Mouse (Mus musculus) ES-E14 (cell line): Measurements from ENCODE around the gene Rptor. TPM values are rescaled to one million over a fixed set of nuclear protein-coding genes. Genes with fewer than 3 reads are reported as not detected.

ENCODE experiments used
- DNase-seq: peaks from one replicate; pipeline ENCODE4 v3.0.0-alpha.2; 2013; ENCODE audit warnings: low read depth, low spot score
- H3K27ac ChIP-seq: 2 replicates; pipeline ENCODE4 v1.5.1; 2012; ENCODE audit warnings: low read depth, mild to moderate bottlenecking, low read length, moderate library complexity, mixed read lengths; ENCODE audit not compliant: poor library complexity, insufficient read depth, severe bottlenecking
- H3K36me3 ChIP-seq: 2 replicates; pipeline ENCODE4 v1.6.1; 2012; ENCODE audit warnings: mild to moderate bottlenecking, low read length, moderate library complexity, mixed read lengths; ENCODE audit not compliant: control insufficient read depth, poor library complexity, insufficient read depth, severe bottlenecking
- H3K4me1 ChIP-seq, 2 experiments: fragments of 150-350 bp in 1 of 2; sonication (generic) in 1 of 2; 2 replicates each; pipeline ENCODE4 v1.6.1; 2012; ENCODE audit warnings: low read length in 2 of 2, mild to moderate bottlenecking in 1 of 2, mixed read lengths in 1 of 2; ENCODE audit not compliant: control insufficient read depth in 2 of 2, insufficient read depth in 2 of 2, poor library complexity in 1 of 2
- H3K4me3 ChIP-seq, 2 experiments: fragments of 150-350 bp in 1 of 2; sonication (generic) in 1 of 2; 2 replicates each; pipeline ENCODE4 v1.5.1; 2012; ENCODE audit warnings: low read length in 2 of 2, low read depth in 1 of 2, mild to moderate bottlenecking in 1 of 2, mixed read lengths in 1 of 2; ENCODE audit not compliant: insufficient read depth in 1 of 2, poor library complexity in 1 of 2, severe bottlenecking in 1 of 2
- H3K9ac ChIP-seq: 2 replicates; pipeline ENCODE4 v1.6.1; 2012; ENCODE audit warnings: low read depth, mild to moderate bottlenecking, low read length, mixed read lengths; ENCODE audit not compliant: poor library complexity, insufficient read depth, severe bottlenecking
- H3K9me3 ChIP-seq: fragments of 150-350 bp; sonication (generic); 2 replicates; pipeline ENCODE4 v1.6.1; 2012; ENCODE audit warnings: low read depth, mild to moderate bottlenecking, low read length; ENCODE audit not compliant: control insufficient read depth, insufficient read depth
- CHD2 ChIP-seq: IDR thresholded peaks from 2 replicates; pipeline ENCODE4 v1.6.1; 2014; ENCODE audit warnings: mild to moderate bottlenecking, low read depth, low read length, inconsistent platforms
- HCFC1 ChIP-seq: IDR thresholded peaks from 2 replicates; pipeline ENCODE4 v1.6.1; 2012; ENCODE audit warnings: low read length, inconsistent platforms, borderline replicate concordance; ENCODE audit not compliant: insufficient read depth
- MAFK ChIP-seq: IDR thresholded peaks from 2 replicates; pipeline ENCODE4 v1.6.1; 2014; ENCODE audit warnings: mild to moderate bottlenecking, low read depth, low read length, inconsistent platforms; ENCODE audit not compliant: insufficient read depth
- ZC3H11A ChIP-seq: IDR thresholded peaks from 2 replicates; pipeline ENCODE4 v1.6.1; 2012; ENCODE audit warnings: low read depth, mild to moderate bottlenecking, inconsistent platforms, low read length, borderline replicate concordance
- ZNF384 ChIP-seq: IDR thresholded peaks from 2 replicates; pipeline ENCODE4 v1.6.1; 2012; ENCODE audit warnings: low read depth, low read length, inconsistent platforms
- in situ Hi-C, 2 experiments: fragments of 600-800 bp; cut with MboI; formaldehyde crosslinking; loops; one replicate each; pipeline ENCODE4 v1.15.1; 2025; ENCODE audit warnings: low sequenced_read_pairs in 2 of 2, inconsistent platforms in 1 of 2; ENCODE audit not compliant: unreplicated experiment in 2 of 2
- total RNA-seq: library from RNA; depleted of rRNA; stranded (reverse); fragments of 300-350 nt; gene quantifications from 2 replicates; pipeline ENCODE4 v1.2.3, GENCODE M21; 2012

The Rptor gene
- total RNA-seq, 1 experiment, result 59.7 TPM

- no peaks in the 10 kb centered on the region for H3K9me3 ChIP-seq
- H3K4me1 ChIP-seq, result peaks cover 0 to 4% of the 10 kb centered on the region in 2 experiments; a peak in 1 of 4 replicates
- no peak overlapping the region for H3K27ac ChIP-seq
- in situ Hi-C loops, result no loop called here
- H3K36me3 ChIP-seq, result peaks cover 3% of the 10 kb centered on the region; the same call in 1 of the 2 replicates
- H3K4me3 ChIP-seq, result no peak overlapping the region
- H3K9ac ChIP-seq, result no peak overlapping the region
- no peak for DNase-seq
- TF ChIP-seq MAFK (no peak), HCFC1 (no peak), CHD2 (no peak), ZC3H11A (no peak), ZNF384 (no peak)
Measured at GRCm38 (mm10) chr11:119682285-119682684, 79.6 kb downstream of the Rptor start.

GRCm38 (mm10) chr11:119683796-119684195 is 81.1 kb downstream of the Rptor start:
- in situ Hi-C loops, result no loop called here
- H3K27ac ChIP-seq, result no peak overlapping the region

GRCm38 (mm10) chr11:119685477-119685876 is 82.8 kb downstream of the Rptor start:
- H3K9ac ChIP-seq, result no peak overlapping the region
- H3K4me3 ChIP-seq, result no peak overlapping the region
- TF ChIP-seq MAFK, result no peak
- TF ChIP-seq ZC3H11A, result no peak
- no peak for TF ChIP-seq HCFC1
- TF ChIP-seq ZNF384, result no peak
- no peak for TF ChIP-seq CHD2
- peaks cover 2% of the 10 kb centered on the region; the same call in 1 of the 2 replicates for H3K36me3 ChIP-seq
- in situ Hi-C loops, result no loop called here
- no peaks in the 10 kb centered on the region for H3K9me3 ChIP-seq
- no peak for DNase-seq
- no peak overlapping the region for H3K27ac ChIP-seq
- H3K4me1 ChIP-seq, result peaks cover 0 to 2% of the 10 kb centered on the region in 2 experiments; a peak in 1 of 4 replicates

More at GRCm38 (mm10) chr11:119683796-119684195, 81.1 kb downstream of the Rptor start:
- H3K4me1 ChIP-seq, result peaks cover 0 to 2% of the 10 kb centered on the region in 2 experiments; a peak in 1 of 4 replicates
- no peaks in the 10 kb centered on the region for H3K9me3 ChIP-seq
- TF ChIP-seq ZNF384 (no peak), CHD2 (no peak), MAFK (no peak), ZC3H11A (no peak), HCFC1 (no peak)
- H3K4me3 ChIP-seq, result no peak overlapping the region
- peaks cover 2% of the 10 kb centered on the region; the same call in 1 of the 2 replicates for H3K36me3 ChIP-seq
- H3K9ac ChIP-seq, result no peak overlapping the region
- no peak for DNase-seq

- DNase-seq, result no peak
- Histone ChIP-seq H3K9ac (no peak overlapping the region), H3K4me1 (peaks cover 0 to 2% of the 10 kb centered on the region in 2 experiments; a peak in 1 of 4 replicates), H3K4me3 (no peak overlapping the region), H3K36me3 (peaks cover 2% of the 10 kb centered on the region; the same call in 1 of the 2 replicates), H3K9me3 (no peaks in the 10 kb centered on the region), H3K27ac (no peak overlapping the region)
- TF ChIP-seq ZNF384 (no peak), CHD2 (no peak), HCFC1 (no peak), MAFK (no peak), ZC3H11A (no peak)
- in situ Hi-C loops, result no loop called here
Measured at GRCm38 (mm10) chr11:119685910-119686659, 83.4 kb downstream of the Rptor start.

GRCm38 (mm10) chr11:119687316-119687715 is 84.6 kb downstream of the Rptor start:
- no peak for TF ChIP-seq ZC3H11A
- TF ChIP-seq MAFK, result no peak
- TF ChIP-seq CHD2, result no peak
- TF ChIP-seq ZNF384, result no peak
- no peak for TF ChIP-seq HCFC1
- peaks cover 2% of the 10 kb centered on the region; the same call in 1 of the 2 replicates for H3K36me3 ChIP-seq
- in situ Hi-C loops, result no loop called here
- H3K4me1 ChIP-seq, result peaks cover 0 to 2% of the 10 kb centered on the region in 2 experiments; a peak in 1 of 4 replicates
- H3K4me3 ChIP-seq, result no peak overlapping the region
- H3K9ac ChIP-seq, result no peak overlapping the region
- DNase-seq, result no peak
- no peaks in the 10 kb centered on the region for H3K9me3 ChIP-seq
- no peak overlapping the region for H3K27ac ChIP-seq
